Mouse (Mus musculus) leukemia stem cell, adult 10-12 weeks (primary cell): ENCODE data around the gene Anapc13. TPM values are rescaled to one million over a fixed set of nuclear protein-coding genes. Genes with fewer than 3 reads are reported as not detected.

Experiments
- polyA plus RNA-seq: library from polyadenylated mRNA; stranded (reverse); fragments of >175 nt; gene quantifications from 2 replicates; pipeline ENCODE4 v1.2.3, GENCODE M21; 2012; ENCODE audit warnings: low replicate concordance

Anapc13 gene
- polyA plus RNA-seq, result 6.9 and 8.3 TPM in 2 replicates

GRCm38 (mm10) chr9:102625983-102626838 is at the start of gene Anapc13, which contains the start of gene Cep63:
Gene Anapc13 (plus strand): TSS chr9:102626296.
Gene Cep63 (minus strand): TSS chr9:102626534.

Other genes with a start within 250 kb of the Anapc13 start
- gene Ky, start 120.5 kb upstream of the Anapc13 start, polyA plus RNA-seq, result 0.08 TPM in 1 of 2 replicates, not detected in the other
- 24.6 and 42.7 TPM in 2 replicates for gene Cep63, start 238 bp downstream of the Anapc13 start, polyA plus RNA-seq
- 0.98 and 2.0 TPM in 2 replicates for gene Amotl2, start 90.4 kb downstream of the Anapc13 start, polyA plus RNA-seq
- gene Ryk, start 208.6 kb downstream of the Anapc13 start, polyA plus RNA-seq, result 7.0 and 30.1 TPM in 2 replicates